In the genomic region with DNA sequence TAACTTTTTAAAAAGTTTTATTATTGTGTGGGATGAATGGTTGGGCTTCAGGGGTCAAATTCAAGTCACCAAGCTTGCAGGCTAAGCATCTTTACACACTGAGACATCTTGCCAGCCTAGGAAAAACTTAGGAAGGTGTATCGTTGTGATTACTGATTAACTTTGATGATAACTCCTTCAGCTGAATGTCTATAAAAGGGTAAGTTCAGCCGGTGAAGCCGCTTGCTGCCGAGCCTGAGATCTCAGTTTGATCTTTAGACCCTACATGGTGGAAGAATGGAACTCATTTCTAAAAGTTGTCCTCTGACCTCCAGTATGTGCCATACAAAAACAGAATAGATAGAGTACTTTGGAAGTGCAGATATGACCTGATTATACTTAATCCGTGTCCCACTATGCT, we compare ENCODE assay signal across 12 mouse cellular contexts.
"Had no signal": no experiment of that assay in that cellular context is flagged by ENCODE, and none has a peak within 500 bp of the region (broad histone marks: within the 10 kb centered on the region; RNA-seq: fewer than 3 reads in every experiment).

No protein-coding gene starts in this region.

- H3K4me2 ChIP-seq: hindbrain, embryonic 14.5 days; liver, embryonic 13.5 days; midbrain, embryonic 13.5 days; neural tube, embryonic 12.5 days had no signal

- H3K27me3 ChIP-seq: liver, embryonic 13.5 days; midbrain, embryonic 13.5 days; neural tube, embryonic 12.5 days had no signal

- DNase-seq: liver, embryonic 13.5 days; lung, adult 2 months; lung, postnatal 36 days; thymus, postnatal 14 days had no signal

- H3K4me3 ChIP-seq: layer of hippocampus, adult 2 months; limb, embryonic 10.5 days; liver, embryonic 13.5 days; midbrain, embryonic 13.5 days; myocyte; neural tube, embryonic 12.5 days had no signal

- H3K9me3 ChIP-seq: limb, embryonic 10.5 days; liver, embryonic 13.5 days; midbrain, embryonic 13.5 days; neural tube, embryonic 12.5 days had no signal

- H3K4me1 ChIP-seq: limb, embryonic 10.5 days; midbrain, embryonic 13.5 days; neural tube, embryonic 12.5 days had no signal

- H3K9ac ChIP-seq: hindbrain, embryonic 14.5 days; liver, embryonic 13.5 days; midbrain, embryonic 13.5 days; neural tube, embryonic 12.5 days had no signal

- ATAC-seq: lung, postnatal 0 days; midbrain, embryonic 13.5 days had no signal

- H3K27ac ChIP-seq: hindbrain, embryonic 14.5 days; layer of hippocampus, adult 2 months; limb, embryonic 10.5 days; liver, embryonic 13.5 days; midbrain, embryonic 13.5 days; neural tube, embryonic 12.5 days; stomach, postnatal 0 days had no signal
